Mouse (Mus musculus): ENCODE results near the gene Shq1.

DNA sequence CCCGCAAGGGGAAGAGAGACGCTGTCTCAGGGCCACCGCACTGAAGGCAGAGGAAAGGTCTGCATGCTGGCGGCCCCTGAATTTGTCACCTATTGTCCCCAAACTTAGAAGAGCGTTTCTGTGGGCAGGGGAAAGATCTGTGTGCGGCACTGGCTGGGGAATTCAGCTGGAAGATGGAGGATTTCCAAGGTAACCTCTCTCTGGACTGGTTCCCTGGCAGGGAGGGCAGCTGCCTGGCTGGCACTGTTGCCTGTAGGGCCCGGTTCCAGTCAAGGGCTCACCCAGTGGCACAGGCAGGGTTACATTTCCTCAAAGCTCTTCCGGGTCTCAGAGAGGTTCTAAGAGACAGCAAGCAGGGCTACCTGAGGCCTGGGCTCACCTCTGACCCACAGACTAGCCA is 138.6 kb downstream of the Shq1 start:
- no peak for TF ChIP-seq CTCF (IDR thresholded peaks at IDR 0.05; ENCODE audit: low read depth, low read length)
- no peak for TF ChIP-seq TAL1 (conservative IDR thresholded peaks at IDR 0.05; ENCODE audit: low read depth, low read length)

All from G1E (cell line).